Mouse (Mus musculus) T-helper 2 cell (primary cell): Measurements from ENCODE around the gene Hist1h1d.

Source experiments
- in situ Hi-C: fragments of 300-600 bp; cut with MboI, MseI; formaldehyde crosslinking; loops from one replicate; pipeline ENCODE4 v1.15.1; 2025; ENCODE audit warnings: high pct_unique_total_duplicates

Hist1h1d gene

GRCm38 (mm10) chr13:23552962-23553361, at the start of gene Hist1h1d:
Hist1h1d (plus strand) TSS chr13:23553262.
- in situ Hi-C loops = no loop called here

- in situ Hi-C loops = no loop called here
These were observed 49.3 kb upstream of the Hist1h1d start for GRCm38 (mm10) chr13:23503797-23504196.

GRCm38 (mm10) chr13:23505662-23506345, 47.3 kb upstream of the Hist1h1d start:
- in situ Hi-C loops = no loop called here

GRCm38 (mm10) chr13:23506351-23506750, 46.7 kb upstream of the Hist1h1d start:
- in situ Hi-C loops = no loop called here

GRCm38 (mm10) chr13:23506819-23507515, 46.1 kb upstream of the Hist1h1d start:
- in situ Hi-C loops = no loop called here

GRCm38 (mm10) chr13:23510127-23510526, 42.9 kb upstream of the Hist1h1d start:
- in situ Hi-C loops = no loop called here

GRCm38 (mm10) chr13:23513517-23513916, 39.5 kb upstream of the Hist1h1d start:
- in situ Hi-C loops = no loop called here

- in situ Hi-C loops = loop anchor here (5.0 kb wide), 1 partner anchor 83 kb away; no protein-coding TSS in a partner anchor
These were observed 37.8 kb upstream of the Hist1h1d start for GRCm38 (mm10) chr13:23515281-23515680.

- in situ Hi-C loops = loop anchor here (5.0 kb wide), 1 partner anchor 84 kb away; no protein-coding TSS in a partner anchor
These were observed 37.0 kb upstream of the Hist1h1d start for GRCm38 (mm10) chr13:23515826-23516620.

- in situ Hi-C loops = loop anchor here (5.0 kb wide), 1 partner anchor 85 kb away; no protein-coding TSS in a partner anchor
These were observed 36.0 kb upstream of the Hist1h1d start for GRCm38 (mm10) chr13:23516822-23517602.

GRCm38 (mm10) chr13:23517603-23518294, 35.3 kb upstream of the Hist1h1d start:
- in situ Hi-C loops = loop anchor here (5.0 kb wide), 1 partner anchor 85 kb away; no protein-coding TSS in a partner anchor

- in situ Hi-C loops = loop anchor here (5.0 kb wide), 1 partner anchor 86 kb away; no protein-coding TSS in a partner anchor
These were observed 34.8 kb upstream of the Hist1h1d start for GRCm38 (mm10) chr13:23518295-23518603.

GRCm38 (mm10) chr13:23518885-23519284, 34.2 kb upstream of the Hist1h1d start:
- in situ Hi-C loops = loop anchor here (5.0 kb wide), 1 partner anchor 87 kb away; no protein-coding TSS in a partner anchor

- in situ Hi-C loops = loop anchor here (5.0 kb wide), 1 partner anchor 87 kb away; no protein-coding TSS in a partner anchor
These were observed 33.6 kb upstream of the Hist1h1d start for GRCm38 (mm10) chr13:23519416-23519815.

- in situ Hi-C loops = loop anchor here (5.0 kb wide), 1 partner anchor 1604 kb away; no protein-coding TSS in a partner anchor
These were observed 31.4 kb upstream of the Hist1h1d start for GRCm38 (mm10) chr13:23521703-23522102.

GRCm38 (mm10) chr13:23523976-23524375, 29.1 kb upstream of the Hist1h1d start:
- in situ Hi-C loops = loop anchor here (5.0 kb wide), 1 partner anchor 1607 kb away; no protein-coding TSS in a partner anchor

GRCm38 (mm10) chr13:23524654-23525053, 28.4 kb upstream of the Hist1h1d start:
- in situ Hi-C loops = loop anchor here (5.0 kb wide), 2 partner anchors 227 to 1607 kb away; no protein-coding TSS in a partner anchor

- in situ Hi-C loops = loop anchor here (5.0 kb wide), 1 partner anchor 229 kb away; no protein-coding TSS in a partner anchor
These were observed 27.2 kb upstream of the Hist1h1d start for GRCm38 (mm10) chr13:23525901-23526300.

GRCm38 (mm10) chr13:23526312-23526711, 26.8 kb upstream of the Hist1h1d start:
- in situ Hi-C loops = loop anchor here (5.0 kb wide), 1 partner anchor 229 kb away; no protein-coding TSS in a partner anchor

- in situ Hi-C loops = loop anchor here (5.0 kb wide), 1 partner anchor 232 kb away; no protein-coding TSS in a partner anchor
These were observed 24.1 kb upstream of the Hist1h1d start for GRCm38 (mm10) chr13:23529005-23529404.
